Mouse (Mus musculus) olfactory bulb, adult 2 months (tissue): Measurements from ENCODE around the gene Gm20696.

Experiments used
- CTCF ChIP-seq: fragments of 200-500 bp; IDR thresholded peaks from 2 replicates; pipeline ENCODE4 v1.5.1; 2012; ENCODE audit warnings: low read depth, mild to moderate bottlenecking, low read length, moderate library complexity; ENCODE audit not compliant: insufficient read depth
- POLR2A ChIP-seq: fragments of 200-500 bp; IDR thresholded peaks from 2 replicates; pipeline ENCODE4 v1.6.1; 2012; ENCODE audit warnings: mild to moderate bottlenecking, low read depth, low read length, moderate library complexity; ENCODE audit not compliant: insufficient read depth

DNA sequence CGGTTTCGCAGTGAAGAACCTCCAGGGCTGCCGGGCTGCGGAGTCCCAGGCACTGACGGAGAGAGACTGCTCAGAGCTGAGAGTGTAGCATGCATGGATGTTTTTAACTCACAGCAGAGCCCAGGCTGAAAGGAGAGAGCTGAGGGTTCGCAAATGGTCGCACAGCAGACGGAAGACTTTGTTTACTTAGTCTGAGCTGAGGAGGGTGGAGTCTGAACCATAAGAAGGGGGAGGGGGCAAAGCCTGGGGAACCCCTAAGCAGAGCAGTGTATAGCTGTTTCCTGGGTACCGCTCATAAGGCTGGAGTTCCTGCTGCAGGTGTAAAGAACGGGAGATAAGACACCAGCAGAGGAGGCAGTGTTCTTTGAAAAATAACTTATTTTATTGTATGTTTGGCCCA, 20.3 kb downstream of the Gm20696 start:
- TF ChIP-seq CTCF, result no peak
- TF ChIP-seq POLR2A, result no peak
